Mouse (Mus musculus): ENCODE results near the gene Ghitm.

DNA sequence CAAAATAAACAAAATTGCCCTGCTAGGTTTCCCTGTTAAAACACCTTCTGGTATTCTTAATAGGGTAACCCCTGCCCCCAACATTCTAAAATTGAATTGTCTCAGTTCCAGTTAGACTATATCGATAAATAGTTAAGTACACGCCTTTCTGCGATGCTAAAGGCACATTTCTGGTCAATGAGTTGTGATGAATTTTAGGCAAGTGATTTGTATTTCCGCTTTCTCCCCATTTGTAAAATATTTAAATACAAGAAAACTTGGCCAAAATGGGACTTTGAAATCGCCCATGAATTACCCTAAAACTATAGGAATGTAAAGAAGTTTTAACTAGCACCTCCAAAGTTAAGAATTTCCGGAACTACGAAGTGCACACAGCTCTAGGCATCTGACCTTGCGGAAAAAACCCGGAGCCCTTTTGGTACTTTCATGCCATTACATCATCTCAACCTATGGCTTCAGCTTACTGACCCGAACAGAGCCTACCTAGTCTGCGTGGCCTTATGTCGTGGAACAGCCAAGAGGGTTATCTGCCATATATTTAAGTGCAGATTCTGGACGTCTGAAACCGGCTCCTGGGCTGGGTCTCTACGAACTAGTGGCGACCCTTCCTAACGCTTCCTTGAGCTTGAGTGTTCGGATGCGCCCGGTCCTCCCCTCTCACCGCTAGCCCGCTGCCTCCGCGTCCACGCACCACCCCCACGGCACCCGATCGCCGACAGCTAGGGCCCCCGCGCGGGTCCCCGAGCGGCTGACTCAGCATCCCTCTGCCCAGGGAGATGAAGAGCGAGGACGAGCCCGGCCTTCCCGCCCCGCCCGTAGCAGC, 557 bp downstream of the Ghitm start:
- TF ChIP-seq CTCF (IDR thresholded peaks at IDR 0.05; ENCODE audit: borderline replicate concordance, insufficient read depth, low read depth, low read length) (no peak), POLR2A (IDR thresholded peaks at IDR 0.05; ENCODE audit: borderline replicate concordance, insufficient read depth, low read length) (no peak)

Measured in cerebellum, adult 2 months (tissue).